Mouse (Mus musculus) MEL (cell line): ENCODE measurements around the gene Adap2. TPM values are rescaled to one million over a fixed set of nuclear protein-coding genes. Genes with fewer than 3 reads are reported as not detected.

Source experiments
- DNase-seq: peaks from one replicate; pipeline ENCODE4 v3.0.0; 2011; ENCODE audit warnings: low read depth, low spot score
- H3K27ac ChIP-seq: 2 replicates; pipeline ENCODE4 v1.5.1; 2012; ENCODE audit warnings: low read depth, mild to moderate bottlenecking, control low read depth, low read length, moderate library complexity; ENCODE audit not compliant: control insufficient read depth
- H3K27me3 ChIP-seq, 2 experiments: fragments of 150-350 bp in 1 of 2; sonication (generic) in 1 of 2; 2 replicates each; pipeline ENCODE4 v1.6.1; 2012; ENCODE audit warnings: low read length in 2 of 2, mild to moderate bottlenecking in 2 of 2, improper control_type of control experiment in 1 of 2, moderate library complexity in 1 of 2; ENCODE audit not compliant: insufficient read depth in 2 of 2, control insufficient read depth in 1 of 2
- H3K36me3 ChIP-seq, 2 experiments: 2 replicates each; pipeline ENCODE4 v1.6.1; 2012 to 2014; ENCODE audit warnings: low read length in 2 of 2, improper control_type of control experiment in 1 of 2, inconsistent platforms in 1 of 2, mild to moderate bottlenecking in 1 of 2; ENCODE audit not compliant: insufficient read depth in 2 of 2, control insufficient read depth in 1 of 2
- H3K4me1 ChIP-seq, 2 experiments: fragments of 150-350 bp in 1 of 2; sonication (generic) in 1 of 2; 2 replicates each; pipeline ENCODE4 v1.6.1; 2012; ENCODE audit warnings: low read length in 2 of 2, improper control_type of control experiment in 1 of 2, mild to moderate bottlenecking in 1 of 2; ENCODE audit not compliant: insufficient read depth in 2 of 2, control insufficient read depth in 1 of 2
- H3K4me3 ChIP-seq, 2 experiments: fragments of 150-350 bp in 1 of 2; sonication (generic) in 1 of 2; 2 replicates each; pipeline ENCODE4 v1.5.1; 2012; ENCODE audit warnings: low read depth in 2 of 2, low read length in 2 of 2, mild to moderate bottlenecking in 2 of 2, moderate library complexity in 2 of 2, control low read depth in 1 of 2, improper control_type of control experiment in 1 of 2; ENCODE audit not compliant: control insufficient read depth in 1 of 2, insufficient read depth in 1 of 2
- H3K79me2 ChIP-seq: 2 replicates; pipeline ENCODE4 v1.6.1; 2012; ENCODE audit warnings: mild to moderate bottlenecking, low read length, moderate library complexity; ENCODE audit not compliant: control insufficient read depth, poor library complexity, insufficient read depth
- H3K9ac ChIP-seq: 2 replicates; pipeline ENCODE4 v1.6.1; 2012; ENCODE audit warnings: low read depth, mild to moderate bottlenecking, control low read depth, low read length, moderate library complexity; ENCODE audit not compliant: control insufficient read depth, poor library complexity, severe bottlenecking
- H3K9me3 ChIP-seq: fragments of 150-350 bp; sonication (generic); replicated peaks from 2 replicates; pipeline ENCODE4 v1.6.1; 2012; ENCODE audit warnings: mild to moderate bottlenecking, low read length, improper control_type of control experiment, moderate library complexity; ENCODE audit not compliant: insufficient read depth
- CHD1 ChIP-seq: IDR thresholded peaks from 2 replicates; pipeline ENCODE4 v1.6.1; 2012; ENCODE audit warnings: low read depth, mild to moderate bottlenecking, inconsistent platforms, low read length, improper control_type of control experiment
- CHD2 ChIP-seq: IDR thresholded peaks from 2 replicates; pipeline ENCODE4 v1.6.1; 2011; ENCODE audit warnings: low read length, improper control_type of control experiment
- CTCF ChIP-seq, 3 experiments: IDR thresholded peaks in 2 of 3; conservative IDR thresholded peaks in 1 of 3; 2 replicates each; pipeline ENCODE4 v1.5.1; 2011 to 2012; ENCODE audit warnings: low read length in 3 of 3, low read depth in 2 of 3, mild to moderate bottlenecking in 2 of 3, improper control_type of control experiment in 1 of 3, inconsistent platforms in 1 of 3, mixed read lengths in 1 of 3, moderate library complexity in 1 of 3; ENCODE audit not compliant: control insufficient read depth in 1 of 3, insufficient read depth in 1 of 3, poor library complexity in 1 of 3, severe bottlenecking in 1 of 3
- ELF1 ChIP-seq: IDR thresholded peaks from 2 replicates; pipeline ENCODE4 v1.6.1; 2014; ENCODE audit warnings: low read depth, mild to moderate bottlenecking, inconsistent platforms, low read length, improper control_type of control experiment, moderate library complexity
- EP300 ChIP-seq, 2 experiments: IDR thresholded peaks; 2 replicates each; pipeline ENCODE4 v1.6.1; 2011; ENCODE audit warnings: improper control_type of control experiment in 2 of 2, low read length in 2 of 2, low read depth in 1 of 2, mild to moderate bottlenecking in 1 of 2
- HCFC1 ChIP-seq: IDR thresholded peaks from 2 replicates; pipeline ENCODE4 v1.6.1; 2012; ENCODE audit warnings: low read depth, mild to moderate bottlenecking, inconsistent platforms, low read length, improper control_type of control experiment, moderate library complexity
- MAFK ChIP-seq: IDR thresholded peaks from 2 replicates; pipeline ENCODE4 v1.6.1; 2011; ENCODE audit warnings: low read depth, mild to moderate bottlenecking, low read length, improper control_type of control experiment, borderline replicate concordance
- MAX ChIP-seq: IDR thresholded peaks from 2 replicates; pipeline ENCODE4 v1.6.1; 2011; ENCODE audit warnings: low read length, improper control_type of control experiment
- MAZ ChIP-seq: IDR thresholded peaks from 2 replicates; pipeline ENCODE4 v1.6.1; 2012; ENCODE audit warnings: low read depth, mild to moderate bottlenecking, inconsistent platforms, low read length, improper control_type of control experiment
- MEF2A ChIP-seq: IDR thresholded peaks from 2 replicates; pipeline ENCODE4 v1.6.1; 2014; ENCODE audit warnings: low read depth, mild to moderate bottlenecking, inconsistent platforms, low read length, improper control_type of control experiment; ENCODE audit not compliant: poor library complexity, insufficient replicate concordance, severe bottlenecking; ENCODE audit errors: extremely low read depth
- MXI1 ChIP-seq: IDR thresholded peaks from 2 replicates; pipeline ENCODE4 v1.6.1; 2011; ENCODE audit warnings: mild to moderate bottlenecking, low read depth, low read length, improper control_type of control experiment
- MYC ChIP-seq: IDR thresholded peaks from 2 replicates; pipeline ENCODE4 v1.6.1; 2011; ENCODE audit warnings: low read depth, mild to moderate bottlenecking, low read length, improper control_type of control experiment, moderate library complexity
- NELFE ChIP-seq: IDR thresholded peaks from 2 replicates; pipeline ENCODE4 v1.6.1; 2011; ENCODE audit warnings: low read depth, low read length, improper control_type of control experiment
- NRF1 ChIP-seq: IDR thresholded peaks from 2 replicates; pipeline ENCODE4 v1.6.1; 2014; ENCODE audit warnings: low read depth, mild to moderate bottlenecking, inconsistent platforms, low read length, improper control_type of control experiment, moderate library complexity; ENCODE audit not compliant: poor library complexity, insufficient read depth, severe bottlenecking
- POLR2A ChIP-seq, 2 experiments: IDR thresholded peaks; 2 replicates each; pipeline ENCODE4 v1.6.1; 2011 to 2012; ENCODE audit warnings: low read length in 2 of 2, mild to moderate bottlenecking in 2 of 2, control low read depth in 1 of 2, improper control_type of control experiment in 1 of 2, low read depth in 1 of 2, moderate library complexity in 1 of 2; ENCODE audit not compliant: control insufficient read depth in 1 of 2, insufficient read depth in 1 of 2, poor library complexity in 1 of 2
- RAD21 ChIP-seq: IDR thresholded peaks from 2 replicates; pipeline ENCODE4 v1.6.1; 2011; ENCODE audit warnings: mild to moderate bottlenecking, low read depth, low read length, improper control_type of control experiment
- SIN3A ChIP-seq: IDR thresholded peaks from 2 replicates; pipeline ENCODE4 v1.6.1; 2012; ENCODE audit warnings: low read length, improper control_type of control experiment, inconsistent platforms
- SMC3 ChIP-seq: IDR thresholded peaks from 2 replicates; pipeline ENCODE4 v1.6.1; 2011; ENCODE audit warnings: low read depth, low read length, improper control_type of control experiment
- TAL1 ChIP-seq: IDR thresholded peaks from 2 replicates; pipeline ENCODE4 v1.6.1; 2012; ENCODE audit warnings: mild to moderate bottlenecking, inconsistent platforms, low read length, moderate library complexity, mixed read lengths
- TBP ChIP-seq: IDR thresholded peaks from 2 replicates; pipeline ENCODE4 v1.8.0; 2011; ENCODE audit warnings: low read depth, low read length, improper control_type of control experiment
- USF1 ChIP-seq: IDR thresholded peaks from 2 replicates; pipeline ENCODE4 v1.6.1; 2014; ENCODE audit warnings: low read depth, mild to moderate bottlenecking, inconsistent platforms, low read length, improper control_type of control experiment, moderate library complexity
- ZC3H11A ChIP-seq: IDR thresholded peaks from 2 replicates; pipeline ENCODE4 v1.6.1; 2012; ENCODE audit warnings: low read depth, mild to moderate bottlenecking, inconsistent platforms, low read length, improper control_type of control experiment
- ZNF384 ChIP-seq: IDR thresholded peaks from 2 replicates; pipeline ENCODE4 v1.6.1; 2012; ENCODE audit warnings: low read depth, mild to moderate bottlenecking, inconsistent platforms, low read length, improper control_type of control experiment
- polyA plus RNA-seq, 2 experiments: library from polyadenylated mRNA; stranded (reverse) in 1 of 2; unstranded in 1 of 2; fragments of >175 nt in 1 of 2; fragments of >200 nt in 1 of 2; gene quantifications; 2 replicates each; pipeline versions ENCODE4 v1.2.1 to v1.2.4; 2012; ENCODE audit warnings: low replicate concordance in 2 of 2, low read depth in 1 of 2; ENCODE audit not compliant: insufficient read length in 2 of 2, insufficient read depth in 1 of 2, missing spikeins in 1 of 2
- total RNA-seq: library from RNA; depleted of rRNA; stranded (reverse); fragments of 300-350 nt; gene quantifications from 2 replicates; pipeline ENCODE4 v1.2.3, GENCODE M21; 2012

Adap2 gene
- total and polyA plus RNA-seq, 3 experiments, result not detected

DNA sequence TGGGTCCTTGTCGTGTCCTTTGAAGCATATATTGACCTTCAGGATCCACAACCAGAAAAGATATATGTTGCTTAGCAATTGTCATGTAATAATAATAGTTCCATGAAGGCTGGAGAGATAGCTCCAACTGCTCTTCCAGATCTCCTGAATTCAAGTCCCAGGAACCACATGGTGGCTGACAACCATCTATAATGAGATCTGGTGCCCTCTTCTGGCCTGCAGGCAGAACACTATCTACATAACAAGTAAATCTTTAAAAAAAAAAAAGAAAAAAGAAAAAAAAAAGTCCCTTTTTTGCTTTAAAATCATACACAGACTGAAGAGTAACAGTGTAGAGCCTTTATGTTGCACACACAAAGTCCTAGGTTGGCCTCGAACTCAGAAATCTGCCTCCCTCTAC lies 45.9 kb downstream of the Adap2 start:
- Histone ChIP-seq H3K9me3 (no peaks in the 10 kb centered on the region), H3K4me1 (no peaks in the 10 kb centered on the region), H3K79me2 (no peaks in the 10 kb centered on the region), H3K36me3 (no peaks in the 10 kb centered on the region), H3K27me3 (no peaks in the 10 kb centered on the region), H3K9ac (no peak overlapping the region), H3K4me3 (no peak overlapping the region), H3K27ac (no peak overlapping the region)
- DNase-seq, result peak; percentile 54
- TF ChIP-seq ZC3H11A, result peak; percentile 16; the same call in 1 of the 2 replicates
- peak; percentile 85 for TF ChIP-seq MYC
- no peak for TF ChIP-seq MAX
- no peak for TF ChIP-seq POLR2A (IDR thresholded peaks at IDR 0.05; ENCODE audit: control insufficient read depth in 1 of 2, insufficient read depth in 1 of 2, low read depth in 1 of 2, low read length in 2 of 2, poor library complexity in 1 of 2)
- no peak for TF ChIP-seq NRF1
- TF ChIP-seq MAZ, result no peak
- no peak for TF ChIP-seq TAL1
- no peak for TF ChIP-seq MXI1
- no peak for TF ChIP-seq ELF1
- no peak for TF ChIP-seq TBP
- no peak for TF ChIP-seq MEF2A
- TF ChIP-seq ZNF384, result peak; percentile 88
- peak; percentile 45 for TF ChIP-seq RAD21
- no peak for TF ChIP-seq HCFC1
- peak; percentile 33 for TF ChIP-seq SMC3
- TF ChIP-seq NELFE, result no peak
- TF ChIP-seq CTCF (IDR thresholded peaks at IDR 0.05 in 2 of 3, conservative IDR thresholded peaks at IDR 0.05 in 1 of 3; ENCODE audit: control insufficient read depth in 1 of 3, insufficient read depth in 1 of 3, low read depth in 2 of 3, low read length in 3 of 3, poor library complexity in 1 of 3, severe bottlenecking in 1 of 3), result peak; percentile 37 to 61 (median 41); a peak in 5 of 6 replicates
- TF ChIP-seq EP300 (IDR thresholded peaks at IDR 0.05; ENCODE audit: low read depth in 1 of 2, low read length in 2 of 2), result no peak

DNA sequence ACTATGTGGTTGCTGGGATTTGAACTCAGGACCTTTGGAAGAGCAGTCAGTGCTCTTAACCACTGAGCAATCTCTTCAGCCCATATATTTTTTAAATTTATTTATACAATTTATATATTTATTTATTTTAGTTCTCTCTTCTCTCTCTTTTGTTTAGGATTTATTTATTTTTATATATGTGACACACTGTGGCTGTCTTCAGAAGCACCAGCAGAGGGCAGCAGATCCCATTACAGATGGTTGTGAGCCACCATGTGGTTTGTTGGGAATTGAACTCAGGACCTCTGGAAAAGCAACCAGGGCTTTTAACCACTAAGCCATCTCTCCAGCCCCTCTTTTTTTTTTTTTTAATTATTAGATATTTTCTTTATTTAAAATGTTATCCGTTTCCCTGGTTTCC lies 46.4 kb downstream of the Adap2 start:
- H3K79me2 ChIP-seq, result no peaks in the 10 kb centered on the region
- no peaks in the 10 kb centered on the region for H3K36me3 ChIP-seq
- no peak overlapping the region for H3K9ac ChIP-seq
- DNase-seq, result peak; percentile 81
- TF ChIP-seq MAX, result no peak; the same call in 1 of the 2 replicates
- TF ChIP-seq CHD1, result no peak
- no peak for TF ChIP-seq MAFK
- 0 out of 2 replicates have a peak, but pooled peaks have one; percentile 34 for TF ChIP-seq USF1
- TF ChIP-seq MYC, result peak; percentile 90
- TF ChIP-seq CTCF (IDR thresholded peaks at IDR 0.05 in 2 of 3, conservative IDR thresholded peaks at IDR 0.05 in 1 of 3; ENCODE audit: control insufficient read depth in 1 of 3, insufficient read depth in 1 of 3, low read depth in 2 of 3, low read length in 3 of 3, poor library complexity in 1 of 3, severe bottlenecking in 1 of 3), result peak; percentile 50 to 85 (median 81)
- no peak for TF ChIP-seq MEF2A
- peak; percentile 56 for TF ChIP-seq ZC3H11A
- no peak for TF ChIP-seq CHD2
- TF ChIP-seq SMC3, result peak; percentile 66
- 0 out of 2 replicates have a peak, but pooled peaks have one; percentile 21 for TF ChIP-seq ELF1
- TF ChIP-seq RAD21, result peak; percentile 46
- TF ChIP-seq SIN3A, result peak; percentile 41; the same call in 1 of the 2 replicates
- H3K27me3 ChIP-seq, result no peaks in the 10 kb centered on the region
- H3K9me3 ChIP-seq, result no peaks in the 10 kb centered on the region
- H3K4me1 ChIP-seq, result no peaks in the 10 kb centered on the region
- no peak overlapping the region for H3K4me3 ChIP-seq
- no peak overlapping the region for H3K27ac ChIP-seq
